Mouse (Mus musculus): ENCODE results near the gene Ccl6.

DNA sequence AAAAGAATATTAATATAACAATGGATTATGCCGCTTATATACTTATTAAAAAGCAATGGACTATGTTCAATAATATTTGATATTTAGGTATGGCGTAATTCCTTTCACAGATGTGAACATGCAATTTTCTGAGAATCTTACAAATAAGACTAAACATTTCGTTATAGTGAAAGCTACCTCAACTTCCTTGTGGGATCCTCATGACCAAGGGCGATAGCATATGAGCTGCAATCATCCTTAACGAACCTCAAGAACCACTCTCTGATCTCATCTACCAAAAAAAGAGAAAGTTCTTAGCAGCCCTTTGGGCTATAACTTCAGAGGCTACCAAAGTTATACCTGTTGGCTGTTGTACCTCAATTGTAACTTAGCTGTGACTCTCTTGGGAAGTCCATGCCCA, 566 bp upstream of the Ccl6 start:
- TF ChIP-seq CTCF (IDR thresholded peaks at IDR 0.05; ENCODE audit: low read depth) (no peak), EP300 (IDR thresholded peaks at IDR 0.05; ENCODE audit: low read depth) (no peak)

Measured in heart, postnatal 0 days (tissue).